Mouse (Mus musculus): ENCODE measurements around the gene Gm10096.
"Not testable (repeated sequence)": the region's sequence is repeated elsewhere in the genome, so short reads cannot be mapped to it uniquely, and the experiment has no call there.

Gene Gm10096

DNA sequence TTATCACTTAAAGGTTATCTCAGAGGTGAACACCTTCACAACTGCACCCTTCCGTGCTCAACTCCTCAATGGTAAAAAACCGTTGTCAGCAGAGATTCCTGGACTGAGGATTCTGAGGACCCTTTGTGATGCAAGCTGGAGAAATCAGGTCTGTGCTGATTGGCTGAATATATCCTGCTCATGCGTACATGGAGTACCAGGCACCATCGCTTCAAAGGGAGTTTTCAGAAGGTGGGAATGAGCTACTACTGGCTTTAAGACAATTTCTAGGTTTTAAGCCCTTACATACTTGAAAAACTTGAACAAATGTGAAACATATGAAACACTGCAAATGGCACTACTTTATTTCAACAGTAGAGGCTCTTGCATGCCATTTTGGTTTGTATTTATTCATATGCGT is at the start of gene Gm10096:
Gene Gm10096 (minus strand): TSS at position 101 of the 400 bp plus-strand sequence.
- in situ Hi-C loops (cut with MboI; ENCODE audit: low sequenced_read_pairs), result not testable (repeated sequence)
